Mouse (Mus musculus): ENCODE results near the gene Pacrg. TPM values are rescaled to one million over a fixed set of nuclear protein-coding genes. Genes with fewer than 3 reads are reported as not detected.

The Pacrg gene
- polyA plus RNA-seq, 1 experiment from 2014 or later = 10.7 TPM

GRCm38 (mm10) chr17:10635955-10636470 lies 204.1 kb downstream of the Pacrg start:
- Histone ChIP-seq H3K4me3 (no peak overlapping the region), H3K36me3 (replicated peaks) (no peaks in the 10 kb centered on the region), H3K9ac (no peak overlapping the region), H3K4me1 (peaks cover 2% of the 10 kb centered on the region; the same call in 1 of the 2 replicates), H3K4me2 (no peak overlapping the region), H3K27ac (no peak overlapping the region), H3K27me3 (replicated peaks) (no peaks in the 10 kb centered on the region), H3K9me3 (no peaks in the 10 kb centered on the region)
- no peak for ATAC-seq (replicated peaks)
- 71% methylated on average over 8 of the region's 8 CpGs for WGBS

- 92% methylated on average over 11 of the region's 11 CpGs for WGBS
Observed at GRCm38 (mm10) chr17:10635470-10635869, 204.6 kb downstream of the Pacrg start.

GRCm38 (mm10) chr17:10635046-10635445 lies 205.1 kb downstream of the Pacrg start:
- no peak overlapping the region for H3K9ac ChIP-seq
- H3K4me2 ChIP-seq = no peak overlapping the region
- H3K27me3 ChIP-seq (replicated peaks) = no peaks in the 10 kb centered on the region
- no peak overlapping the region for H3K27ac ChIP-seq
- no peak overlapping the region for H3K4me3 ChIP-seq
- peaks cover 11% of the 10 kb centered on the region; the same call in 1 of the 2 replicates for H3K4me1 ChIP-seq
- no peaks in the 10 kb centered on the region for H3K9me3 ChIP-seq
- 91% methylated on average over 6 of the region's 6 CpGs for WGBS
- ATAC-seq (replicated peaks) = no peak
- no peaks in the 10 kb centered on the region for H3K36me3 ChIP-seq (replicated peaks)

More at GRCm38 (mm10) chr17:10635470-10635869, 204.6 kb downstream of the Pacrg start:
- Histone ChIP-seq H3K4me2 (no peak overlapping the region), H3K27me3 (replicated peaks) (no peaks in the 10 kb centered on the region), H3K4me3 (no peak overlapping the region), H3K9ac (no peak overlapping the region), H3K4me1 (peaks cover 7% of the 10 kb centered on the region; the same call in 1 of the 2 replicates), H3K36me3 (replicated peaks) (no peaks in the 10 kb centered on the region), H3K27ac (no peak overlapping the region), H3K9me3 (no peaks in the 10 kb centered on the region)
- no peak for ATAC-seq (replicated peaks)

- H3K4me2 ChIP-seq = no peak overlapping the region
- ATAC-seq (replicated peaks) = no peak
- no peak overlapping the region for H3K4me3 ChIP-seq
- no peaks in the 10 kb centered on the region for H3K36me3 ChIP-seq (replicated peaks)
- 96% methylated on average over 7 of the region's 7 CpGs for WGBS
- no peak overlapping the region for H3K27ac ChIP-seq
- no peaks in the 10 kb centered on the region for H3K27me3 ChIP-seq (replicated peaks)
- peaks cover 11% of the 10 kb centered on the region; the same call in 1 of the 2 replicates for H3K4me1 ChIP-seq
- no peaks in the 10 kb centered on the region for H3K9me3 ChIP-seq
- H3K9ac ChIP-seq = no peak overlapping the region
Observed at GRCm38 (mm10) chr17:10633769-10634168, 206.3 kb downstream of the Pacrg start.

DNA sequence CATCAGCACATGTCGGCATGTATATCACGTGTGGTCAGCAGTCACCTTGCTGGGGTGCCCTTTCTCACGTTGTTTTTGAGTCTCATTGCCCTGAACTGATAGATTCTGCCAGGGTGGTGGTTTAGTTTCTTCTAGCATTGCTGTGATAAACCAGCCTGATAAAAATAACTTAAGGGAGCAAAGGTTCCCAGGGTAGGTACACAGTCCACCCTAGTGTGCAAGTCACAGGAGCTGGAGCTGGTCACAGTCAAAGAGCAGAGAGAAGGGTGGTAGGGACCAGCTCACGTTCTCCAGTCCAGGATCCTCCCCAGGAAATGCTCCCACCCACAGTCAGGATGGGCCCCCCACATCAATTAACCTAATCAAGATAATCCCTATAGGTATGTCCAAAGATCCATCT lies 211.9 kb downstream of the Pacrg start:
- Histone ChIP-seq H3K4me3 (no peak overlapping the region), H3K9ac (no peak overlapping the region), H3K9me3 (no peaks in the 10 kb centered on the region), H3K27ac (no peak overlapping the region), H3K4me2 (no peak overlapping the region), H3K4me1 (peaks cover 11% of the 10 kb centered on the region; the same call in 1 of the 2 replicates), H3K27me3 (replicated peaks) (no peaks in the 10 kb centered on the region), H3K36me3 (replicated peaks) (no peaks in the 10 kb centered on the region)
- no peak for ATAC-seq (replicated peaks)
- WGBS = 91% methylated on average over 4 of the region's 4 CpGs

GRCm38 (mm10) chr17:10627476-10627875 lies 212.6 kb downstream of the Pacrg start:
- H3K9me3 ChIP-seq = no peaks in the 10 kb centered on the region
- no peak for ATAC-seq (replicated peaks)
- H3K4me1 ChIP-seq = peaks cover 11% of the 10 kb centered on the region; the same call in 1 of the 2 replicates
- H3K36me3 ChIP-seq (replicated peaks) = no peaks in the 10 kb centered on the region
- H3K27ac ChIP-seq = no peak overlapping the region
- H3K27me3 ChIP-seq (replicated peaks) = no peaks in the 10 kb centered on the region
- H3K4me2 ChIP-seq = no peak overlapping the region
- H3K9ac ChIP-seq = no peak overlapping the region
- H3K4me3 ChIP-seq = no peak overlapping the region
- 50% methylated on average over 2 of the region's 2 CpGs for WGBS

DNA sequence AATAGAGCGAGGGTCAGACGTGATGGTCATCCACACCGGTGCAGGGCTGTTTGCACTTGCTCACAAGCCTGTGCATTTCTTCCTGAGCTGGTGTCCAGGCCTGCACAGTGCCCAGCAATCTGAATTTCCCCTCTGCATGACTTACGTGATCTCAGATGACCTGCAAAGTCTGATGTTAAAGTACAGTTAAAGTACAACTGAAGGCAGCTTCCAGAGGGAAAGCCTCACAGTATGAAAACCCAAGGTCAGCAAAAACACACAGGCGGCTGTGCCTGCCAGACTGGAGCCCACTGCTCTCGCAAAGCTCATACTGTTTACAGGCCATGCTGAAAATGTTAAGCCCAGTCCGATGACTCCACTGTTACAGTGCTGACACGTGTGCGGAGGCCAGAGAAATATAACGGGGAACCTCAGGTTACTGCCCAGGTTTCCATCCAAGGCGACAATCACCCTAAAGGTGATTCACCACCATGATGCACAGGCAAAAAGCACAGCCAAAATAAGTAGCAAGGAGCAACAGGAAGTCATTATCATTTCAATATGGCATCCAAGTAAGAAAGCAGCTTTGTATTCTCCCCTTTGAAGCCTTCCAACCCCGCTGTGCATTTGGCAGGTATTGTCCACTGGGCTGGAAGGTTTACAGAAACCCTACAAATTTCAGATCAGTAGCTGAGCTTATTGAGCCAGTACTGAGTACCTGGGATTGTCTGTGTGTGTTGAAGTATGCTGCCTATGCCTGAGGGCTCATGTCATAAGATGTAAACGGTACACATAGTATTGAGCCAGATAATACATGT lies 213.6 kb downstream of the Pacrg start:
- no peak for ATAC-seq (replicated peaks)
- Histone ChIP-seq H3K9ac (no peak overlapping the region), H3K27ac (no peak overlapping the region), H3K4me1 (peaks cover 11% of the 10 kb centered on the region; the same call in 1 of the 2 replicates), H3K4me2 (no peak overlapping the region), H3K4me3 (no peak overlapping the region), H3K27me3 (replicated peaks) (no peaks in the 10 kb centered on the region), H3K9me3 (no peaks in the 10 kb centered on the region), H3K36me3 (replicated peaks) (no peaks in the 10 kb centered on the region)
- WGBS = 67% methylated on average over 13 of the region's 13 CpGs

DNA sequence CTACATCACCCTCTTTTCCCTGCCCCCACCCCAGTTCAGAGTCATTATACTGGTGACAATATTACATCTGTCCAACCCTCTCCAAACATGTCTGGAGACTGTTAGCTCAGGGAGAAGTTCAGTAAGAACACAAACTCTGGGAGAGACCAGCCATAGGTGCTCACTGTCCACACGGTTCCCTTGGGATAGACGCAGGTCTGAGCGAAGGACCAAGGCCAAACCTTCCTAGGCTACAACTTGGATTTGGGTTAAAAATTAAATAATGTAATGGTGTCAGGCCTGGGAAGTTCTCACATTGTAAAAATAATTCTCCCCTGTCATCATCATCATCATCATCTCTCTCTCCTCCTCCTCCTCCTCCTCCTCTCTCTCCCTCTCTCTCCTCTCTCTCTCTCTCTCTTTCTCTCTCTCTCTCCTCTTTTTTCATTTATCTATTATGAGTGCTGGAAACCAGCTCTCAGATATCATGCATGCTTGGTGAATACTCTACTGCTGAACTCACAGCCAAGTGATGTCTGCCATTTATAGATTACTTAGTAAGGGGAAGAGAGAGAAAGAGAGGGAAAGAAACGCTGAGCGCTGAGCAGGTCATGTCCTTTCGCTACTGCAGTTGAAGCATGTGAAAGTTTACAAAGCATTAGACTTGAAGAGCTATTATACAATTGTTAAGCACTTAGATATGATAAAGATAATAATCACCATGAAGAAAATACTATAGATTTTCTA lies 215.2 kb downstream of the Pacrg start:
- ATAC-seq (replicated peaks) = no peak
- WGBS = 94% methylated on average over 6 of the region's 6 CpGs
- H3K4me1 ChIP-seq = no peaks in the 10 kb centered on the region

GRCm38 (mm10) chr17:10620621-10621020 lies 219.5 kb downstream of the Pacrg start:
- no peak overlapping the region for H3K9ac ChIP-seq
- no peaks in the 10 kb centered on the region for H3K4me1 ChIP-seq
- no peaks in the 10 kb centered on the region for H3K36me3 ChIP-seq (replicated peaks)
- H3K9me3 ChIP-seq = no peaks in the 10 kb centered on the region
- 56% methylated on average over 2 of the region's 2 CpGs for WGBS
- H3K4me3 ChIP-seq = no peak overlapping the region
- no peak overlapping the region for H3K27ac ChIP-seq
- ATAC-seq (replicated peaks) = no peak
- no peaks in the 10 kb centered on the region for H3K27me3 ChIP-seq (replicated peaks)
- H3K4me2 ChIP-seq = no peak overlapping the region

More for the DNA sequence above, 215.2 kb downstream of the Pacrg start:
- no peak overlapping the region for H3K9ac ChIP-seq
- no peaks in the 10 kb centered on the region for H3K27me3 ChIP-seq (replicated peaks)
- no peaks in the 10 kb centered on the region for H3K36me3 ChIP-seq (replicated peaks)
- H3K4me2 ChIP-seq = no peak overlapping the region
- no peaks in the 10 kb centered on the region for H3K9me3 ChIP-seq
- H3K27ac ChIP-seq = no peak overlapping the region
- H3K4me3 ChIP-seq = no peak overlapping the region

DNA sequence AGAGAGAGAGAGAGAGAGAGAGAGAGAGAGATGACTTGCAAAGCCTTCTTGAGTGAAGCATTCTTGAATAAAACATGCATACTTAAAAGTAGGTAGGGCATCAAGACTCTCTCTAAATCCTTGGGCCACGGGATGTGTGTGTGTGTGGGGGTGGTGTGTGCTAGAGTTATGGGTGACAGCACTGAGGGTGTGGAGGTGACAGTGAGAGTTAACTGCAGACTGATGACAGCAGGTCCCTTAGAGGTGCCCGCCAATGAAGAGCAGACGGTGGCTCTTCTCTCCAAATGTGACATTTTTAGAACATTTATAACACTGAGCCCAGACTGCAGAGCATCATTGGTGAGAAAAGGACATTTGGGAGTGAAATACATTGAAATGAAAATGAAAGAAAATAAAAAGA lies 220.2 kb downstream of the Pacrg start:
- Histone ChIP-seq H3K4me3 (no peak overlapping the region), H3K9me3 (no peaks in the 10 kb centered on the region), H3K36me3 (replicated peaks) (no peaks in the 10 kb centered on the region), H3K4me1 (no peaks in the 10 kb centered on the region), H3K9ac (no peak overlapping the region), H3K27me3 (replicated peaks) (no peaks in the 10 kb centered on the region), H3K4me2 (no peak overlapping the region), H3K27ac (no peak overlapping the region)
- WGBS = 81% methylated on average over 3 of the region's 3 CpGs
- no peak for ATAC-seq (replicated peaks)

GRCm38 (mm10) chr17:10617656-10618055 lies 222.5 kb downstream of the Pacrg start:
- no peaks in the 10 kb centered on the region for H3K36me3 ChIP-seq (replicated peaks)
- H3K4me3 ChIP-seq = no peak overlapping the region
- no peaks in the 10 kb centered on the region for H3K9me3 ChIP-seq
- no peaks in the 10 kb centered on the region for H3K4me1 ChIP-seq
- H3K27me3 ChIP-seq (replicated peaks) = no peaks in the 10 kb centered on the region
- H3K27ac ChIP-seq = no peak overlapping the region
- H3K4me2 ChIP-seq = no peak overlapping the region
- no peak for ATAC-seq (replicated peaks)
- 47% methylated on average over 4 of the region's 4 CpGs for WGBS
- H3K9ac ChIP-seq = no peak overlapping the region

DNA sequence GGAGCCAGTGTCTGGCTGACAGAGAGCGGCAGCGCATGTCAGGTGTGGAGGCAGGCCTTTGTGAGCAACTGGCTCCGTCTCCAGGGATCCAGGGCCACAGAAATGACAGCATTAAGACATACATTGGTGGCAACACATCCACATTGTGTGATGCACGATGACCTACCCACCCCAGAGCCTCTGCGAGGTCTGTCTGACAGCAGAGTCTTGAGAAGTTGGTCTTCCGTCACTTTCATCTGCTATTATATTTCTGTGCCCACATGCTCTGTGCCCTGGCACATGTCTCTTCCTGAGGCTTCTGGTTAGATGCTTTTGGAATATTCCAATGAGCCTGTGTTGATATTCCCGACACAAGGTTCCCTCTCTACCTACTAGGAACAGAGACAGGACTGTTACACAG lies 224.5 kb downstream of the Pacrg start:
- Histone ChIP-seq H3K4me2 (no peak overlapping the region), H3K4me1 (no peaks in the 10 kb centered on the region), H3K9ac (no peak overlapping the region), H3K27me3 (replicated peaks) (no peaks in the 10 kb centered on the region), H3K9me3 (no peaks in the 10 kb centered on the region), H3K36me3 (replicated peaks) (no peaks in the 10 kb centered on the region), H3K4me3 (no peak overlapping the region), H3K27ac (no peak overlapping the region)
- WGBS = 81% methylated on average over 7 of the region's 7 CpGs
- ATAC-seq (replicated peaks) = no peak
